Mouse (Mus musculus) liver, embryonic 13.5 days (tissue): ENCODE data around the gene Irak1bp1. TPM values are rescaled to one million over a fixed set of nuclear protein-coding genes. Genes with fewer than 3 reads are reported as not detected.

Experiments
- ATAC-seq: fragments of 200-750 bp; cut with Nextera tagmentation; 2 replicates; pipeline ENCODE4 v1.8.0; 2017; ENCODE audit warnings: low read depth, mild to moderate bottlenecking, moderate number of reproducible peaks, moderate library complexity
- DNase-seq: peaks from one replicate; pipeline ENCODE4 v3.0.0; 2022
- H3K27ac ChIP-seq: fragments of 300-500 bp; sonication (generic); 2 replicates; pipeline ENCODE4 v1.5.1; 2015; ENCODE audit warnings: moderate library complexity, mild to moderate bottlenecking, inconsistent platforms
- H3K27me3 ChIP-seq: fragments of 300-500 bp; sonication (generic); 2 replicates; pipeline ENCODE4 v1.6.1; 2015; ENCODE audit warnings: mild to moderate bottlenecking, inconsistent platforms
- H3K36me3 ChIP-seq: fragments of 300-500 bp; sonication (generic); 2 replicates; pipeline ENCODE4 v1.6.1; 2015; ENCODE audit warnings: mild to moderate bottlenecking, inconsistent platforms
- H3K4me1 ChIP-seq: fragments of 300-500 bp; sonication (generic); replicated peaks from 2 replicates; pipeline ENCODE4 v1.6.1; 2015; ENCODE audit warnings: inconsistent platforms
- H3K4me2 ChIP-seq: fragments of 300-500 bp; sonication (generic); 2 replicates; pipeline ENCODE4 v1.6.1; 2015; ENCODE audit warnings: inconsistent platforms, mild to moderate bottlenecking, moderate library complexity
- H3K4me3 ChIP-seq: fragments of 300-500 bp; sonication (generic); replicated peaks from 2 replicates; pipeline ENCODE4 v1.5.1; 2015; ENCODE audit warnings: mild to moderate bottlenecking, inconsistent platforms
- H3K9ac ChIP-seq: fragments of 300-500 bp; sonication (generic); 2 replicates; pipeline ENCODE4 v1.6.1; 2015; ENCODE audit warnings: mild to moderate bottlenecking, inconsistent platforms
- H3K9me3 ChIP-seq: fragments of 300-500 bp; sonication (generic); replicated peaks from 2 replicates; pipeline ENCODE4 v1.6.1; 2016; ENCODE audit warnings: inconsistent platforms
- polyA plus RNA-seq: library from polyadenylated mRNA; unstranded; fragments of >200 nt; fragmentation: Nextera tagmentation; extraction: Ambion mirVana; gene quantifications from 2 replicates; pipeline ENCODE4 v1.2.1, GENCODE M21; 2015

The Irak1bp1 gene
- polyA plus RNA-seq, 1 experiment from 2014 or later: 2.0 TPM

DNA sequence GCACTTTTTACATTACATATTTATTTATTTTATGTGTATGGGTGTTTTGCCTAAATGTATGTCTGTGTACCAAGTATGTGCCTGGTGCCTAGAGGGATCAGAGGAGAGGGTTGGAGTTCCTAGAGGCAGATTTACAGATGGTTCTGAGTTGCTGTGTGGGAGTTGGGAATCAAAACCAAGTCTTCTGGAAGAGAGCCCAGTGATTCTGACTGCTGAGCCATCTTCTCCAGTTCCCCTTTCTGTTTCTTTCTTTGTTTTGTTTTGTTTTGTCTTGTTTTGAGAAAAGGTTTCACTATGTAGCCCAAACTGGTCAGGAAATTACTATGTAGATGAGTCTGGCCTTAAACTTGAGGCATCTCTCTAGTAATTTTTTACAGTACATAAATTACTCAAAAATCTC lies 59.3 kb downstream of the Irak1bp1 start:
- Histone ChIP-seq H3K27ac (no peak overlapping the region), H3K27me3 (no peaks in the 10 kb centered on the region), H3K4me1 (no peaks in the 10 kb centered on the region), H3K36me3 (peaks cover 46% of the 10 kb centered on the region), H3K9ac (no peak overlapping the region), H3K4me3 (no peak overlapping the region), H3K9me3 (no peaks in the 10 kb centered on the region), H3K4me2 (no peak overlapping the region)
- no peak for ATAC-seq
- DNase-seq: no peak

Other genes with a start within 250 kb of the Irak1bp1 start
- gene Phip, start 146.0 kb downstream of the Irak1bp1 start, polyA plus RNA-seq: 25.8 and 29.5 TPM in 2 replicates